Mouse (Mus musculus): ENCODE results near the gene Tmem115.

DNA sequence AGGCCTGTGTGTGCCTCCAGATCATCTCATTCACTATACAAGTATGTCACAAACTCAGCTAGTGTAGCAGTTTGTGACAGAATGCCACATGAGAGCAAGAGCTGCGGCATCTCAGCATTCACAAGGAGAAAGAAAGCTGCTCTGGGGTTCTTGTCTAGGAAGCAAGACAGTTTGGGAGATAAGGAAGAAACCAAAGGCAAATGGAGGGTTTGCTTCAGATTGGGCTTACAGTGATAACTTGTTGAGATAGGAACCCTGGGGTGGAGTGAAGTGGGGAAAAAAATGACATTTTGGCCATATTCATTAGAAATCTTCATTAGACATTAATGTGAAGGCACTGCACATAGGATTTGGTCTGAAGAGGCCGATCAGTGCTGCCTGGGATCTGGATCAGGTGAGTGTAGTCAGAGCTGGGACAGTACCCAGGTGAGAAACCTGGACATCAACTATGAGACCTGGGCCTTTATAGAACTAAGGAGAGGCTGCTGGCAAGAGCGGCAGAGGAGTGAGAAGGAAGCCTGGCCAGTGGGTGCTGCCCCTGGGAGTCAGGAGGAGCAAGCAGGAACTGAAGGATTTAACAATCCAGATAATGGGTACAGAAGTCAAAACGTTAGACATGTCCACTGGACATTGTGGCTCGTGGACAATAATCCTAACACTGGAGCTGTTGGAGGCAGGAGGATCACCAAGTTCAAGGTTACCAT lies 19.1 kb downstream of the Tmem115 start:
- TF ChIP-seq GATA1 (IDR thresholded peaks at IDR 0.05; ENCODE audit: borderline replicate concordance, low read length), result no peak
- TF ChIP-seq FLI1 (IDR thresholded peaks at IDR 0.05; ENCODE audit: low read length), result no peak

All from megakaryocyte, embryonic 14.5 days (primary cell).